Mouse (Mus musculus) neural tube, embryonic 15.5 days (tissue): ENCODE measurements around the gene Teddm2. TPM values are rescaled to one million over a fixed set of nuclear protein-coding genes. Genes with fewer than 3 reads are reported as not detected.

Experiments used
- ATAC-seq: fragments of 200-750 bp; cut with Nextera tagmentation; 2 replicates; pipeline ENCODE4 v1.8.0; 2017; ENCODE audit warnings: mild to moderate bottlenecking, moderate TSS enrichment, moderate library complexity; ENCODE audit not compliant: low FRiP score
- H3K27ac ChIP-seq: fragments of 300-500 bp; sonication (generic); replicated peaks from 2 replicates; pipeline ENCODE4 v1.5.1; 2015; ENCODE audit warnings: mild to moderate bottlenecking, inconsistent platforms
- H3K27me3 ChIP-seq: fragments of 300-500 bp; sonication (generic); replicated peaks from 2 replicates; pipeline ENCODE4 v1.6.1; 2015; ENCODE audit warnings: inconsistent platforms
- H3K36me3 ChIP-seq: fragments of 300-500 bp; sonication (generic); 2 replicates; pipeline ENCODE4 v1.6.1; 2015; ENCODE audit warnings: inconsistent platforms
- H3K4me1 ChIP-seq: fragments of 300-500 bp; sonication (generic); 2 replicates; pipeline ENCODE4 v1.6.1; 2015; ENCODE audit warnings: inconsistent platforms
- H3K4me2 ChIP-seq: fragments of 300-500 bp; sonication (generic); 2 replicates; pipeline ENCODE4 v1.6.1; 2015; ENCODE audit warnings: inconsistent platforms, mild to moderate bottlenecking, moderate library complexity
- H3K4me3 ChIP-seq: fragments of 300-500 bp; sonication (generic); replicated peaks from 2 replicates; pipeline ENCODE4 v1.5.1; 2015; ENCODE audit warnings: mild to moderate bottlenecking, inconsistent platforms
- H3K9ac ChIP-seq: fragments of 300-500 bp; sonication (generic); replicated peaks from 2 replicates; pipeline ENCODE4 v1.6.1; 2015; ENCODE audit warnings: mild to moderate bottlenecking, inconsistent platforms
- H3K9me3 ChIP-seq: fragments of 300-500 bp; sonication (generic); replicated peaks from 2 replicates; pipeline ENCODE4 v1.6.1; 2016; ENCODE audit warnings: inconsistent platforms
- WGBS: fragments of 180-500 bp; shearing (Covaris S2); methylation state at CpG from one replicate; pipeline ENCODE4 v1.1.7; 2015; ENCODE audit warnings: mixed read lengths; 5-methylcytosine and 5-hydroxymethylcytosine counted together
- microRNA-seq: library from miRNA; unstranded; fragments of <30 nt; microRNA quantifications from one replicate; pipeline ENCODE4, GENCODE M21; 2017
- polyA plus RNA-seq: library from polyadenylated mRNA; unstranded; fragments of >200 nt; fragmentation: Nextera tagmentation; extraction: Ambion mirVana; gene quantifications from 2 replicates; pipeline ENCODE4 v1.2.1, GENCODE M21; 2015

Teddm2 gene
- polyA plus RNA-seq, 1 experiment from 2014 or later: 1.5 TPM

GRCm38 (mm10) chr1:153803530-153803929 lies 96.5 kb downstream of the Teddm2 start:
- no peak for ATAC-seq
- Histone ChIP-seq H3K9me3 (no peaks in the 10 kb centered on the region), H3K9ac (no peak overlapping the region), H3K36me3 (no peaks in the 10 kb centered on the region), H3K4me3 (no peak overlapping the region), H3K27ac (no peak overlapping the region), H3K4me2 (no peak overlapping the region), H3K27me3 (no peaks in the 10 kb centered on the region), H3K4me1 (no peaks in the 10 kb centered on the region)
- 66% methylated on average over 8 of the region's 8 CpGs for WGBS

DNA sequence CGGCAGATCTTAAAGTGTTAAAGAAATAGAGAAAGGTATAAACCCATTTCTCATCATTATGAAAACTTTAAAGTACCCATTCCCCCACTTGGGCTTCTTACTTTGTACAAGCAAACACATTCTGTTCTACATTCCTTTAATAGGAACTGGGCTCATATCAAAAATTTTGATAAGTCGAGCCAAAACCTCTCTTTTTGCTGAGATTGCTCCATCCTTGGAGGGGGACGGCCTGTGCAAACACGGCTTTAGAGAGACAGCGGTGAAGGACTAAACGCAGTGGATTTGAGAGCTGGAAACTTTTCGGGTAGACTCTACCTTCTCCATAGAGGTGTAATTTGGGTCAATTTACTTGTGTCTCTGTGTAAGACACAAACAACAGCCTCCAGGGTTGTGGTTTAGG lies 97.3 kb downstream of the Teddm2 start:
- Histone ChIP-seq H3K9me3 (no peaks in the 10 kb centered on the region), H3K9ac (no peak overlapping the region), H3K27me3 (no peaks in the 10 kb centered on the region), H3K27ac (no peak overlapping the region), H3K4me3 (no peak overlapping the region), H3K4me1 (no peaks in the 10 kb centered on the region), H3K36me3 (no peaks in the 10 kb centered on the region), H3K4me2 (no peak overlapping the region)
- 82% methylated on average over 7 of the region's 7 CpGs for WGBS
- no peak for ATAC-seq

Small RNAs within 50 kb of the gene (microRNA-seq; reads per million reads assigned to microRNA genes)
- 10.9 reads per million, percentile 26 among the genes with 10 or more reads in this experiment for gene Mir8114

Other genes with a start within 250 kb of the Teddm2 start
- gene Rgs8, start 247.2 kb downstream of the Teddm2 start, polyA plus RNA-seq: 11.2 and 13.4 TPM in 2 replicates
- 11.3 and 14.3 TPM in 2 replicates for gene Rgs16, start 159.9 kb downstream of the Teddm2 start, polyA plus RNA-seq
- gene Rnasel, start 150.8 kb downstream of the Teddm2 start, polyA plus RNA-seq: 31.4 and 32.0 TPM in 2 replicates
- gene Rgsl1, start 56.1 kb downstream of the Teddm2 start, polyA plus RNA-seq: 0.14 and 0.18 TPM in 2 replicates
- gene Teddm1b, start 25.9 kb downstream of the Teddm2 start, polyA plus RNA-seq: 0.33 and 0.44 TPM in 2 replicates
- not detected in 2 replicates for gene Teddm1a, start 8.5 kb downstream of the Teddm2 start, polyA plus RNA-seq
- 215 and 233 TPM in 2 replicates for gene Glul, start 284 bp downstream of the Teddm2 start, polyA plus RNA-seq